Mouse (Mus musculus) liver, postnatal 0 days (tissue): ENCODE data around the gene Gm13290.
A peak's percentile ranks its signal among the peaks of the same experiment; 100 is the strongest.
"Not testable (repeated sequence)": the region's sequence is repeated elsewhere in the genome, so short reads cannot be mapped to it uniquely, and the experiment has no call there.

Experiments
- CTCF ChIP-seq: sonication (generic); IDR thresholded peaks from 2 replicates; pipeline ENCODE4 v1.5.1; 2016; ENCODE audit warnings: antibody characterized with exemption, low read depth
- EP300 ChIP-seq: IDR thresholded peaks from 2 replicates; pipeline ENCODE4 v1.6.1; 2016; ENCODE audit warnings: antibody characterized with exemption, low read depth, mild to moderate bottlenecking

- TF ChIP-seq CTCF, result peak; percentile 61
- not testable (repeated sequence) for TF ChIP-seq EP300
Measured at GRCm38 (mm10) chr4:88788402-88788801, 14.8 kb downstream of the Gm13290 start, which contains the start of gene Gm13277.
